Mouse (Mus musculus) gastrocnemius, adult 2 months (tissue): Measurements from ENCODE around the gene Slc17a4. TPM values are rescaled to one million over a fixed set of nuclear protein-coding genes. Genes with fewer than 3 reads are reported as not detected.
A peak's percentile ranks its signal among the peaks of the same experiment; 100 is the strongest.

Experiments
- DNase-seq: peaks from one replicate; pipeline ENCODE4 v3.0.0; 2022
- H3K27ac ChIP-seq: fragments of 200-600 bp; 2 replicates; pipeline ENCODE4 v1.8.1; 2022; ENCODE audit warnings: mild to moderate bottlenecking
- H3K4me3 ChIP-seq: fragments of 200-600 bp; 2 replicates; pipeline ENCODE4 v1.8.1; 2022; ENCODE audit warnings: mild to moderate bottlenecking, moderate library complexity
- CTCF ChIP-seq: fragments of 200-600 bp; IDR thresholded peaks from 2 replicates; pipeline ENCODE4 v1.8.1; 2022; ENCODE audit warnings: antibody characterized with exemption, mild to moderate bottlenecking, moderate library complexity
- intact Hi-C: fragments of 180-260 bp; cut with DNase I; formaldehyde crosslinking; loops from one replicate; pipeline ENCODE4 v1.15.1; 2025
- long read RNA-seq, 2 experiments: library from polyadenylated mRNA; stranded (forward); transcript quantifications; one replicate each; pipeline ENCODE4 v2.0.0; 2021
- total RNA-seq, 2 experiments: library from RNA; stranded (reverse); gene quantifications; 2 replicates each; pipeline ENCODE4 v1.2.3; 2021

Slc17a4 gene
- total RNA-seq: not detected
- long read RNA-seq, experiment 1: 0 reads
- long read RNA-seq, experiment 2: 0 reads

DNA sequence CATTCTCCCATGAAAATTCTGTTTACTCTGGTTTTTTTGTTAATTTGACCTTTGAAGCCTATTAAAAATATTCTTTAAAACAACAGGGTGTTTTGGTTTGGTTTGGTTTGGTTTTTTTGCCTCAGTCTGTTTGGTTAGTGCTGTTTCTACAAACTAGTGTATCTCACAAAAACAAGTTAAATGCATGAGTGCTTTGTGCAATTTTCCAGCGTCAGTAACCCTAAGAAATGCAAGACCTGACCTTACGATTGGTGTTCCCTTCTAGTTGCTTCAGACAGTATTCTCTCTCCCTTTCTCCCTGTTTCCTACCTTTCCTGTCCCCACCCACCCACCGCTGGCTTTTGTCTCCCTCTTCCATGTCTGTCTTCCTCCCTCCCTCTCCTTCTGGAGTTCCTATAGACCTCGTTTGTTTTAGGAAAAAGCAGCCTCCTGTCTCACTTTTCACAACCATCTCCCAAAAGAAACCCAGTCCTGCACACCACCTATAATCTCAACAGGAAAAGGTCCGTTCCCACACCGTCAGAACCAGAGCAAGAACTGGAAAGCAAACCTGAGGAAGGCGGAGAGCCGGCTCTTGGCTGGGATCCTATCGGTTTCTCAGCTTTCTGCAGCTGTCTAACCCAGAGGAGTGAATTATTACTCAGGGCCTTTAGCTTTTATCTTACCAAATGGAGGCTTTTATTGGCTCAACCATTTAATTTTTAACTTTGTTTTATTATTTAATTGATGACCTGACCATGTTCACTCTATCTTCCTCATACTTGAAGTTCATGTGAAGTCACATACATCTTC lies at the start of gene Slc17a4:
TSS of gene Slc17a4 (minus strand) at position 634 of the 792 bp plus-strand sequence.
- no peak for DNase-seq
- intact Hi-C loops: no loop called here
- H3K27ac ChIP-seq: no peak within 1 kb of the TSS
- no peak within 1 kb of the TSS for H3K4me3 ChIP-seq
- no peak for TF ChIP-seq CTCF

DNA sequence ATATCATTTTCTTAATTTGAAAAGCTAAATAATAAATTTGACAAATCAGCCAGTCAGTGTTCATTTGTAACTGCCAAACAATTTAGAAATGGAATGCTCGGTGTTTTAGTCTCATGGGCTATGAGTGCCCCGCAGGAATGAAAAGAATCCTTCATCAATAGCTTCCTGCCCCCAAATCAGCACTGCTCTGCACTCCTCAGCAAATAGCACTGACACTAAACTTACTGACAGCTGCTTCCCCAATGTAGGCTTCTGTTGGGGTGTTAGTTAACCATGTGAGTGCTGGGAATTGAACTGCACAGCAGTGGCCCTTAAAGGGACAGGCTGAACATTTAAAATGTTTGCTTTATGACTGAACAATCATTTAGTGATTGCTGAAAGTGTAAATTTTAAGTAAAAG lies 45.0 kb upstream of the Slc17a4 start:
- no peak overlapping the region for H3K4me3 ChIP-seq
- no peak overlapping the region for H3K27ac ChIP-seq
- no peak for DNase-seq
- intact Hi-C loops: no loop called here
- TF ChIP-seq CTCF: no peak

DNA sequence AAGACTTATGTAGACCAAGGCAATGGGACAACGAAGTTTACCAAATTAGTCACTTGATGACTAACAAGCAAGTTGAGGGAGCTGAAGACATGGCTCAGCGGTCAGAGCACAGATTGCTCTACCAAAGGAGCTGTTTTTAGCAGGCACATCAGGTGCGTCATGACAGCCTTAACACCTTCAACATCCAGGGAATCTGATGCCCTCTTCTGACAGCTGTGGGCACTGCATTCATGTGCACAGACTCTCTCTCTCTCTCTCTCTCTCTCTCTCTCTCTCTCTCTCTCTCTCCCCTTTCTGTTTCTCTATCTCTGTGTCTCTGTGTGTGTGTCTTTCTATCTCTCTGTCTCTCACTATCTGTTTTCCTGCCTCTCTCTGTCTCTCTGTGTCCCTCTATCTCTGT lies 36.1 kb upstream of the Slc17a4 start:
- intact Hi-C loops: loop anchor here (2.0 kb wide), 1 partner anchor 118 kb away; no protein-coding TSS in a partner anchor
- no peak overlapping the region for H3K4me3 ChIP-seq
- H3K27ac ChIP-seq: no peak overlapping the region
- peak; percentile 56 for DNase-seq
- peak; percentile 60 for TF ChIP-seq CTCF

DNA sequence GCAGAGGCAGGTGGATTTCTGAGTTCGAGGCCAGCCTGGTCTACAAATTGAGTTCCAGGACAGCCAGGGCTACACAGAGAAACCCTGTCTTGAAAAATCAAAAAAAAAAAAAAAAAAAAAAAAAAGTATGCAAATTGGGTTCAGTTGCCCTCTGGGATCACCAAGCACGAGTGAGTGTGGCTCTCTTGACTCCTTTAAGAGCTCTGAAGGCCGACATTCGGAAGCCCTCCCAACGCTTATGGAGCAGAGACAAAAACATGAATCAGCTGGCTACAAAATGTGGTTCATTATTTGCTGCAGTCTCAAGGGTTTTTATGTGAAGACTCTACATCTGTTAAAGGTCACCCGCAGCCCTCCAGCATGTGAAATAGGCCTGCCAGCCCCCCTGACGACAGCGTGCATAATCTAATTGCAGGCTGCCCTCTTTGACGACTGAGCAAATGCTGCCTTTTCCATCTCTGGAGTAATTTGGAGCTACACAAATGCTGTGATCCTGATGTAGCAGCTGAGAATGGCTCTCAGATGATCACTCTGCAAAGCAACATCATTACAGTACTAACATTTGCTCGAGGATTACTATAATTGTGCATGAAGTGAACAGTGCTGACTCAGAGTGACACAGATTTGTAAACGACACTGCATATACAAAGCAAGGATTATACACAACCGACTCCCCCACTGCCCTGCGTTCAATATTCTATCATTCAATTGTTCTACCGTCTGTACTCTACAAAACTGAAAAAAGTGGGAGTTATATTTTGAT lies 34.9 kb upstream of the Slc17a4 start:
- intact Hi-C loops: loop anchor here (2.0 kb wide), 1 partner anchor 117 kb away; no protein-coding TSS in a partner anchor
- no peak for TF ChIP-seq CTCF
- H3K27ac ChIP-seq: no peak overlapping the region
- H3K4me3 ChIP-seq: no peak overlapping the region
- no peak for DNase-seq

DNA sequence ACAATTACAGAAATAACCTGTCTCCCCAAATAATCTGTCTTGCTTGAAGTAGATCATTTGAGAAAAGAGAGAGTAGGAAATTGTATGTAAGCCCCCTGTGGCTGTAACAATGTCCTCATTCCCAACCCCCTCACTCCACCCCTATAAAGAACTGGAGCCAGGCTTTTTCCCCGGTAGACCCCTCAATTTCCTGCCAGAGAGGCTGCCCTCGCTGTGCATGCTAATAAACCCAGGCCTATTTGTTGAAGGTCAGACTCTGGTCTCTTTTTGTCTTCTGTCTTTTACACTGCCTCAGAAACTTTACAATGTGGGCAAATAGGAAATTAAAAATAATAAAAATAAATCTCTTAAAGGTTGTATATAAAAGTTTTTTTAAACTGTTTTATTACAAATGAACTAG lies 31.4 kb upstream of the Slc17a4 start:
- intact Hi-C loops: no loop called here
- DNase-seq: no peak
- Histone ChIP-seq H3K4me3 (no peak overlapping the region), H3K27ac (no peak overlapping the region)
- no peak for TF ChIP-seq CTCF

DNA sequence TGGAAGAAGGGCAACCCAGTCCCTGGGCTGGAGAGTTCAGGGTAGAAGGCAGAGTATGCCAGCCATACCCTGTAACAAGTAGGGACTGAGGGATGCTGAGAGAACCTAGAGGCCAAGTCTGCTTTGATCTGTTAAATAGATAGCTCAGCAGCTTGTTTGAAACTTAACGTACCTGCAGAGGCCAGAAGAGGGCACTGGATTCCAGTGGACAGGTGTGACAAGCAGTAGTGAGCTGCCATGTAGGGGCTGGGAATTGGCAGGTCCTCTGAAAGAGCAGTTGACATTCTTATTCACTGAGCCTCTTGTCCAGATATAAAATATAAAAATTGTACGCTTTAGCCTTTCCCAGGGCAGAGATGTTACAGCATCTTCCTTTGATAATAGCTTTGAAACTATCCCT lies 28.1 kb upstream of the Slc17a4 start:
- no peak for TF ChIP-seq CTCF
- no peak for DNase-seq
- no peak overlapping the region for H3K4me3 ChIP-seq
- intact Hi-C loops: no loop called here
- no peak overlapping the region for H3K27ac ChIP-seq

DNA sequence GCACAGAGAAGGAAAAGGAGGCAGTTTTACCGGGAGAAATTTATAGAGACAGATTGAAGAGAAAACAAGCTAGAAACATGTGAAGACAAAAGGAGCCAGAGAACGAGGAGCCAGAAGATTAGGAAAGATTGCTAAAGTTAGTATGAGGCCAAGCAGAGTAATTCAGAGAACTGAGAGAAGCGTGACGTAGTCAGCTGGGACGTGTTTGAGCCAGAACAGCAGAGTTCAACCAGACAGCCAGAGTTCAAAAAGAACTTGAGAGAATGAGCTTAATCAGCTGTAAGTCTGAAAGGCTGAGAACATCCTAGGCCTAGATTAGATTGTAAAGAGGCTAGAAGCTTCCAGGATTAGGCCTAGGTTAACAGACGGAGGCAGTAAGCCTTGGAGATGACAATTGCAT lies 25.5 kb upstream of the Slc17a4 start:
- no peak for TF ChIP-seq CTCF
- no peak overlapping the region for H3K4me3 ChIP-seq
- no peak overlapping the region for H3K27ac ChIP-seq
- intact Hi-C loops: no loop called here
- DNase-seq: no peak

DNA sequence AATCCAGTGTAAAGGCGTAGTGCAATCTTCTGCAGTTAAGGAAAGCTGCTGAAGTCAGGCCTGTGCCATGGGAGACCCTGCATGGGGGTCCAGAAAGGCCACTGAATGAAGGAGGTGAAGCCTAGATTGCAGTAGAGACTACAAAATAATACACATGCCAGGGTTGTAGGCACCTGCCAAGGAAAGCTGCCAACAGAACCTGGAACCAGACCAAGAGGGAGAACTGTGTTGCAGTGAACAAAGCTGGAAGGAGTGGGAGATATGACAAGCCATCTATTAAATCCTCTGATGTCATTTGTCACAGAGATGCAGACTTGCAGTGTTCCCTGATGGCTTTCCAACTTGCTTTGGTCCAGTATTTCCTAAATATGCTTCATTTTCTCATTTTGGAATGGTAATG lies 23.9 kb upstream of the Slc17a4 start:
- TF ChIP-seq CTCF: no peak
- intact Hi-C loops: no loop called here
- Histone ChIP-seq H3K4me3 (no peak overlapping the region), H3K27ac (no peak overlapping the region)
- DNase-seq: no peak

DNA sequence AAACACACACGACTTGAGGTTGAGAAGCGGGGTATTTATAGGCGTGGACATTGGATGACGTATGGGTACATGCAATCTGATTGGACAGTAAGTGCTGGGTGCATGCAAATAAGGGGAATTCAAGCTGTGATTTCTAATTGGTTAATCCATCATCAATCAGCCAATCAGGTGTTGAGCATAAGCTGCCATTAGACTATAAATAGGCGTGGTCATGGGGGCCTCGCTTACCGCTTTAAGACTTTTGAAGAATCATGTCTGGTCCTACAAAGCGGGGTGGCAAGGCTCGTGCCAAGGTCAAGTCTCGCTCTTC lies 19.4 kb upstream of the Slc17a4 start, which contains the start of gene Hist1h2aa:
TSS of gene Hist1h2aa (plus strand) at position 252 of the 310 bp plus-strand sequence.
- no peak for TF ChIP-seq CTCF
- no peak for DNase-seq
- intact Hi-C loops: no loop called here
- no peak within 1 kb of the TSS for H3K4me3 ChIP-seq
- no peak within 1 kb of the TSS for H3K27ac ChIP-seq

DNA sequence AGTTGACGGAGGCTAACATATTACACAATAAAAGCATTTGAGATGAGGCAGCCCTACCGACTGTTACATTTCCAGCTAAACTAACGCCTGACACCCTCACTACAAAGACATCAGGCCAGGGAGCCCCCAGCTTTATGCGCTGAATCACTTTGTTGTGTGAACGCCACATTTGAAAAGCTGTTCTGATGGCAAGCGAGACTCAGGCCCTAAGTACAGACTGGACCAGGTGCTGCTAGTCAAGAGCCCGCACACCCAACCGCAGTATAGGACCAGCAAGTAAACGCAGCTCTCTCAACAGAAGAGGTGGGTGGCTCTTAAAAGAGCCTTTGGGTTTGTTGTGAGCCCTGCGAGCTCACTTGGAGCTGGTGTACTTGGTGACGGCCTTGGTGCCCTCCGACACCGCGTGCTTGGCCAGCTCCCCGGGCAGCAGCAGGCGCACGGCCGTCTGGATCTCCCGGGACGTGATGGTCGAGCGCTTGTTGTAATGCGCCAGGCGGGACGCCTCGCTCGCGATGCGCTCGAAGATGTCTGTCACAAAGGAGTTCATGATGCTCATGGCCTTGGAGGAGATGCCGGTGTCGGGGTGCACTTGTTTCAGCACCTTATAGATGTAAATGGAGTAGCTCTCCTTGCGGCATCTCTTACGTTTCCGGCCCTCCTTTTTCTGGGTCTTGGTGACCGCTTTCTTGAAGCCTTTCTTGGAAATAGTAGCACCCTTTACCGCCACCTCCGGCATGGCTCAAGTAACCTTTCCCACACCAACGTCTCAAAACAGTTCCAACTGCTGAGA lies 18.8 kb upstream of the Slc17a4 start, which contains the start of gene Hist1h2ba:
TSS of gene Hist1h2ba (minus strand) at position 736 of the 790 bp plus-strand sequence.
- DNase-seq: no peak
- TF ChIP-seq CTCF: no peak
- no peak within 1 kb of the TSS for H3K4me3 ChIP-seq
- H3K27ac ChIP-seq: no peak within 1 kb of the TSS
- intact Hi-C loops: no loop called here

DNA sequence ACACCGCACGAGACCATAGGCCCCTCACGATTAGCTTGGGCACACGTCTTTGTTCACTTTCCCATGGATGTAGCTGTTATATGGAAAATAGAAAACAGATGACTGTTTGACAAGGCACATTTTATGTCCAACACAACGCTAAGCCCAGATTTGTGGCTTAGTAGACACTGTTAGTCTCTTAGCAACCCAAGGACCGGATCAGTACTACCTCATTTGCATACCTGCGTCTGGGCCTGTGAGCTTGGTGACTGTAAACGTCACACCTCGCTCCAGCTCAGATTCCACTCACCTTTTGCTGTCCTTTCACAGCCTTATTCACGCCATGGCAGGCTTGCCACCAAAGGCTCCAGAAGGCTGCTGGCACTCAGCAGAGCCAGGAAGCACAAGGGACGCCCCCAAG lies 16.1 kb upstream of the Slc17a4 start:
- intact Hi-C loops: no loop called here
- no peak for DNase-seq
- Histone ChIP-seq H3K4me3 (peak overlapping the region; percentile 39; the same call in 1 of the 2 replicates), H3K27ac (no peak overlapping the region)
- TF ChIP-seq CTCF: no peak

DNA sequence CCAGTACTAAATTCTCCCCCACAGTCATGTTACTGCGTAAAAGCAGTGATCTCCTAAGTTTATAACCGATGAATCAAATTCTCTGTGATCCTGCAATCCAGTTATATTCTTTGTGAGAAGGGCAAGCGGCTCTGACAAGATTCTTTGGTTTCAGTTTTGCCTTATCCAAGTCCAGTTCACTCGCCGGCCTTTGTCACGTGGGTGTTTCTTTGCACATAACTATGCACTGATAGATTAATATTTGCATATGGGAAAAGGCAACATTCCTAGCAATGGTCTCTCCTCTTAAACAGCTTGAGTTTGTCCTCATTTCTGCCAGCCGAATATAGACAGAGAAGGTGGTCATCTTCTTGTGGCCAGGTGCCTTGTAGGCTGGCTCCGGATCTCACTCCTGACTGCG lies 15.7 kb upstream of the Slc17a4 start:
- no peak for DNase-seq
- Histone ChIP-seq H3K4me3 (peak overlapping the region; percentile 39), H3K27ac (no peak overlapping the region)
- no peak for TF ChIP-seq CTCF
- intact Hi-C loops: no loop called here

DNA sequence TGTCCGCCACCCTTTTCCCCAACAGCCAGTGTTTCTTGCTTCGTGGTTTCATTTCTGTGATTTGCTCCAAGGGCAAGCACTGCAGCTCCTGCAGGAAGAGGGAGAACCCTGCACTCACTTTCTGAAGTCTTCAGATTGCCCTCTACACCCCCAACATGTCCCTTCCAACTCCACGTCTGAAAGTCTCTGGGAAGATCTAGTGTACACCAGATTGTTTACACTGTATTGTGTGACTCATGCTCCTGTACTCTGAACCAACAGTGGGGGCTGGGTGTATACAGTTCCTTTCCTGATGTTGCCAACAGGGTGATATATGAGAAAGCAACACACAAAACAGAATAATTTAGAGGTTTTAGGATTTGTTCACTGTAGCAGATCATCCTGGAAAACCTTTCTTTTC lies 13.8 kb upstream of the Slc17a4 start:
- Histone ChIP-seq H3K27ac (no peak overlapping the region), H3K4me3 (no peak overlapping the region)
- intact Hi-C loops: no loop called here
- no peak for TF ChIP-seq CTCF
- DNase-seq: no peak
